Mouse (Mus musculus) testis, adult 2 months (tissue): Measurements from ENCODE around the gene Gpr1.

Source experiments
- CTCF ChIP-seq: fragments of 200-500 bp; IDR thresholded peaks from 2 replicates; pipeline ENCODE4 v1.5.1; 2012; ENCODE audit warnings: low read depth, mild to moderate bottlenecking, inconsistent platforms, low read length, moderate library complexity; ENCODE audit not compliant: control insufficient read depth, insufficient read depth, insufficient replicate concordance
- POLR2A ChIP-seq: fragments of 200-500 bp; IDR thresholded peaks from 2 replicates; pipeline ENCODE4 v1.6.1; 2012; ENCODE audit warnings: low read depth, mild to moderate bottlenecking, inconsistent platforms, low read length, moderate library complexity; ENCODE audit not compliant: control insufficient read depth

- no peak for TF ChIP-seq CTCF
- no peak for TF ChIP-seq POLR2A
Observed at GRCm38 (mm10) chr1:63259916-63260741, 45.8 kb upstream of the Gpr1 start.
